Comparison of ENCODE assay signal across 8 mouse cellular contexts in genomic region chr5:19227281-19227680, GRCm38 (mm10). TPM values are rescaled to one million over a fixed set of nuclear protein-coding genes. Genes with fewer than 3 reads are reported as not detected.
DNase-seq lines count a peak whose midpoint lies in the region; ATAC-seq and TF ChIP-seq lines count a peak whose summit lies in the region.

No protein-coding gene starts in this region.

- ATAC-seq in heart, embryonic 11.5 days (replicated peaks; ENCODE audit: insufficient number of reproducible peaks, low FRiP score, low TSS enrichment) = peak; percentile 8
- no peak; the same call in 1 of the 2 replicates for ATAC-seq in kidney, postnatal 0 days (replicated peaks; ENCODE audit: low FRiP score, low read depth)

- 0 out of 2 replicates have a peak, but pooled peaks cover 1% of the 10 kb centered on the region for H3K27me3 ChIP-seq in spleen, adult 2 months (ENCODE audit: control insufficient read depth, insufficient read depth, low read length)
- peaks cover 5% of the 10 kb centered on the region; the same call in 1 of the 2 replicates for H3K27me3 ChIP-seq in heart, embryonic 11.5 days (ENCODE audit: control insufficient read depth, insufficient read depth, low read length)
- no peaks in the 10 kb centered on the region for H3K27me3 ChIP-seq in kidney, postnatal 0 days (ENCODE audit: insufficient read depth, low read length)
- peaks cover 17% of the 10 kb centered on the region for H3K27me3 ChIP-seq in midbrain, embryonic 10.5 days (ENCODE audit: low read depth, poor library complexity, severe bottlenecking)

- H3K36me3 ChIP-seq in spleen, adult 2 months (ENCODE audit: control insufficient read depth, insufficient read depth, low read length) = no peaks in the 10 kb centered on the region
- H3K36me3 ChIP-seq in heart, embryonic 11.5 days (ENCODE audit: control insufficient read depth, insufficient read depth, low read length) = no peaks in the 10 kb centered on the region
- H3K36me3 ChIP-seq in kidney, postnatal 0 days (ENCODE audit: insufficient read depth, low read length) = no peaks in the 10 kb centered on the region
- H3K36me3 ChIP-seq in midbrain, embryonic 10.5 days = no peaks in the 10 kb centered on the region

- H3K27ac ChIP-seq in spleen, adult 2 months (ENCODE audit: insufficient read depth, low read length) = no peak overlapping the region
- no peak overlapping the region for H3K27ac ChIP-seq in heart, embryonic 11.5 days (ENCODE audit: low read depth, low read length)
- H3K27ac ChIP-seq in kidney, postnatal 0 days = peak overlapping the region; percentile 77
- peak overlapping the region; percentile 91 for H3K27ac ChIP-seq in midbrain, embryonic 10.5 days (replicated peaks)

- H3K9me3 ChIP-seq in heart, embryonic 11.5 days (replicated peaks; ENCODE audit: control insufficient read depth, low read length) = no peaks in the 10 kb centered on the region
- no peaks in the 10 kb centered on the region for H3K9me3 ChIP-seq in kidney, postnatal 0 days (replicated peaks; ENCODE audit: low read length)
- H3K9me3 ChIP-seq in midbrain, embryonic 10.5 days (replicated peaks) = no peaks in the 10 kb centered on the region

- 3% methylated on average over 21 of the region's 21 CpGs for WGBS in spleen, adult 2 months
- under 1% methylated on average over 21 of the region's 21 CpGs for WGBS in heart, embryonic 11.5 days (ENCODE audit: insufficient replicate concordance)
- 2% methylated on average over 21 of the region's 21 CpGs for WGBS in kidney, postnatal 0 days
- WGBS in midbrain, embryonic 10.5 days = under 1% methylated on average over 21 of the region's 21 CpGs

- H3K4me1 ChIP-seq in spleen, adult 2 months (ENCODE audit: control insufficient read depth, insufficient read depth, insufficient read length) = no peaks in the 10 kb centered on the region
- H3K4me1 ChIP-seq in heart, embryonic 11.5 days (ENCODE audit: control insufficient read depth, insufficient read depth, low read length) = no peaks in the 10 kb centered on the region; the same call in 1 of the 2 replicates
- H3K4me1 ChIP-seq in kidney, postnatal 0 days (replicated peaks; ENCODE audit: insufficient read depth, low read length) = no peaks in the 10 kb centered on the region
- peaks cover 25% of the 10 kb centered on the region for H3K4me1 ChIP-seq in midbrain, embryonic 10.5 days

- peak overlapping the region; percentile 79 for H3K9ac ChIP-seq in heart, embryonic 11.5 days (ENCODE audit: low read depth, low read length)
- H3K9ac ChIP-seq in kidney, postnatal 0 days (ENCODE audit: low read depth, low read length) = peak overlapping the region; percentile 70

- H3K4me3 ChIP-seq in spleen, adult 2 months (ENCODE audit: extremely low read depth, insufficient read depth, insufficient read length) = peak overlapping the region; percentile 13; the same call in 1 of the 2 replicates
- peak overlapping the region; percentile 51 for H3K4me3 ChIP-seq in heart, embryonic 11.5 days (ENCODE audit: low read depth, low read length)
- H3K4me3 ChIP-seq in kidney, postnatal 0 days (replicated peaks; ENCODE audit: low read depth, low read length) = peak overlapping the region; percentile 65
- peak overlapping the region; percentile 74 for H3K4me3 ChIP-seq in midbrain, embryonic 10.5 days

- H3K4me2 ChIP-seq in heart, embryonic 11.5 days = peak overlapping the region; percentile 98
- peak overlapping the region; percentile 89 for H3K4me2 ChIP-seq in kidney, postnatal 0 days (ENCODE audit: low read length)

- peak in 1 of 2 experiments; percentile 3 for DNase-seq in spleen, adult 2 months (ENCODE audit: low read depth in 1 of 2, low spot score in 2 of 2)
- no peak for DNase-seq in spleen, adult 12 weeks (ENCODE audit: low spot score)
- peak; percentile 66 to 68 for DNase-seq in cerebellum, postnatal 25 days
- DNase-seq in kidney, postnatal 0 days (ENCODE audit: low spot score) = no peak
- DNase-seq in midbrain, embryonic 10.5 days (ENCODE audit: low spot score) = peak; percentile 39
- peak; percentile 52 for DNase-seq in testis, postnatal 10 days (ENCODE audit: low spot score)
- no peak for DNase-seq in thymus, postnatal 25 days

- no peak for TF ChIP-seq CTCF in spleen, adult 2 months (IDR thresholded peaks at IDR 0.05; ENCODE audit: extremely low read depth, insufficient read depth, insufficient read length, insufficient replicate concordance)
- TF ChIP-seq CTCF in kidney, postnatal 0 days (IDR thresholded peaks at IDR 0.05; ENCODE audit: low read depth) = no peak

- no peak for TF ChIP-seq POLR2A in spleen, adult 2 months (IDR thresholded peaks at IDR 0.05; ENCODE audit: low read depth, low read length)

RNA-seq across cellular contexts. Expression of gene Magi2, which starts 0.4 kb away (rescaled TPM):
- 0.79 and 2.0 TPM in 2 replicates for polyA plus RNA-seq in spleen, adult 2 months (2012; rRNA removed)
- 2.5 and 2.6 TPM in 2 replicates for polyA plus RNA-seq in heart, embryonic 11.5 days (2014; fragmentation: Nextera tagmentation; extraction: Ambion mirVana)
- 14.5 and 15.9 TPM in 2 replicates for polyA plus RNA-seq in kidney, postnatal 0 days (2015; fragmentation: Nextera tagmentation; extraction: Ambion mirVana)
- polyA plus RNA-seq in midbrain, embryonic 10.5 days (2016; fragmentation: Nextera tagmentation; extraction: Ambion mirVana) = 3.8 and 7.0 TPM in 2 replicates

Comparison
In these comparisons a context has a peak if more than half of its experiments do, and no peak if none do; other contexts are left out.
1. DNase-seq: peak in cerebellum, postnatal 25 days (2 of 2), midbrain, embryonic 10.5 days (single experiment) and testis, postnatal 10 days (single experiment); none in spleen, adult 12 weeks (single experiment), kidney, postnatal 0 days (single experiment) and thymus, postnatal 25 days (single experiment).
2. H3K27ac ChIP-seq: peak in kidney, postnatal 0 days (single experiment) and midbrain, embryonic 10.5 days (single experiment); none in spleen, adult 2 months (single experiment) and heart, embryonic 11.5 days (single experiment).
3. H3K4me3 ChIP-seq: peak in every context shown above with its lines; median percentile 74 in midbrain, embryonic 10.5 days; 65 in kidney, postnatal 0 days; 51 in heart, embryonic 11.5 days; 13 in spleen, adult 2 months.